ENCODE assay signal across 9 mouse cellular contexts in genomic region chr2:170837824-170838557, GRCm38 (mm10).
DNase-seq lines count a peak whose midpoint lies in the region; ATAC-seq and TF ChIP-seq lines count a peak whose summit lies in the region.
"Had no signal": no experiment of that assay in that cellular context is flagged by ENCODE, and none has a peak within 500 bp of the region (broad histone marks: within the 10 kb centered on the region; RNA-seq: fewer than 3 reads in every experiment).

No protein-coding gene starts in this region.

- no peak overlapping the region for H3K27ac ChIP-seq in heart, postnatal 0 days (ENCODE audit: low read depth)
- H3K27ac ChIP-seq in liver, embryonic 11.5 days (ENCODE audit: low read depth, low read length): no peak overlapping the region
- H3K27ac ChIP-seq in neural tube, embryonic 14.5 days (ENCODE audit: low read depth, low read length): peak overlapping the region; percentile 52; the same call in 1 of the 2 replicates

- peaks cover 7% of the 10 kb centered on the region; the same call in 1 of the 2 replicates for H3K4me1 ChIP-seq in heart, postnatal 0 days (ENCODE audit: control insufficient read depth, insufficient read depth)
- no peaks in the 10 kb centered on the region for H3K4me1 ChIP-seq in liver, embryonic 11.5 days (replicated peaks; ENCODE audit: control insufficient read depth, insufficient read depth, low read length)
- peaks cover 11% of the 10 kb centered on the region; the same call in 1 of the 2 replicates for H3K4me1 ChIP-seq in neural tube, embryonic 14.5 days (ENCODE audit: control insufficient read depth, insufficient read depth, low read length)

- no peak for TF ChIP-seq EP300 in heart, postnatal 0 days (IDR thresholded peaks at IDR 0.05; ENCODE audit: low read depth)

- peak; percentile 55 for ATAC-seq in heart, postnatal 0 days (ENCODE audit: insufficient read depth, low read depth)
- peak; percentile 69 for ATAC-seq in liver, embryonic 11.5 days (replicated peaks; ENCODE audit: low FRiP score)
- peak; percentile 83; the same call in 1 of the 2 replicates for ATAC-seq in neural tube, embryonic 14.5 days (ENCODE audit: low read depth)
- no peak for ATAC-seq in activated CD4-positive, CD25-positive, alpha-beta regulatory T cell, adult 4 months

- TF ChIP-seq CTCF in heart, postnatal 0 days (IDR thresholded peaks at IDR 0.05; ENCODE audit: low read depth): no peak

- no peak overlapping the region for H3K9ac ChIP-seq in heart, postnatal 0 days (replicated peaks; ENCODE audit: low read depth, low read length)
- no peak overlapping the region for H3K9ac ChIP-seq in liver, embryonic 11.5 days (ENCODE audit: low read depth, low read length)
- no peak overlapping the region for H3K9ac ChIP-seq in neural tube, embryonic 14.5 days (replicated peaks; ENCODE audit: low read depth, low read length)

- no peaks in the 10 kb centered on the region for H3K36me3 ChIP-seq in heart, postnatal 0 days (replicated peaks; ENCODE audit: control insufficient read depth, insufficient read depth, low read length)
- H3K36me3 ChIP-seq in liver, embryonic 11.5 days (ENCODE audit: control insufficient read depth, insufficient read depth, low read length): no peaks in the 10 kb centered on the region
- H3K36me3 ChIP-seq in neural tube, embryonic 14.5 days (ENCODE audit: control insufficient read depth, insufficient read depth, low read length): no peaks in the 10 kb centered on the region
- H3K36me3 ChIP-seq: G1E had no signal

- no peaks in the 10 kb centered on the region for H3K9me3 ChIP-seq in heart, postnatal 0 days (replicated peaks; ENCODE audit: control insufficient read depth, low read length)
- H3K9me3 ChIP-seq in liver, embryonic 11.5 days (ENCODE audit: control insufficient read depth, low read length): no peaks in the 10 kb centered on the region
- no peaks in the 10 kb centered on the region for H3K9me3 ChIP-seq in neural tube, embryonic 14.5 days (ENCODE audit: control insufficient read depth, low read length)

- H3K27me3 ChIP-seq in heart, postnatal 0 days (ENCODE audit: control insufficient read depth, insufficient read depth, low read length): no peaks in the 10 kb centered on the region
- no peaks in the 10 kb centered on the region for H3K27me3 ChIP-seq in liver, embryonic 11.5 days (replicated peaks; ENCODE audit: control insufficient read depth, insufficient read depth, low read length)
- H3K27me3 ChIP-seq in neural tube, embryonic 14.5 days (ENCODE audit: control insufficient read depth, insufficient read depth, low read length): no peaks in the 10 kb centered on the region

- H3K4me2 ChIP-seq in heart, postnatal 0 days (ENCODE audit: low read depth, low read length): no peak overlapping the region
- H3K4me2 ChIP-seq in liver, embryonic 11.5 days: no peak overlapping the region
- H3K4me2 ChIP-seq in neural tube, embryonic 14.5 days (ENCODE audit: low read depth, low read length): no peak overlapping the region

- no peak overlapping the region for H3K4me3 ChIP-seq in heart, postnatal 0 days (ENCODE audit: low read depth, low read length)
- no peak overlapping the region for H3K4me3 ChIP-seq in liver, embryonic 11.5 days (ENCODE audit: low read depth, low read length)
- no peak overlapping the region for H3K4me3 ChIP-seq in neural tube, embryonic 14.5 days (ENCODE audit: low read depth, low read length)

- WGBS in heart, postnatal 0 days: 52% methylated on average over 12 of the region's 12 CpGs
- WGBS in liver, embryonic 11.5 days: 66% methylated on average over 12 of the region's 12 CpGs
- 12% methylated on average over 12 of the region's 12 CpGs for WGBS in neural tube, embryonic 14.5 days

- peak; percentile 4 to 6 for DNase-seq in lung, adult 18-20 months
- no peak for DNase-seq in lung, postnatal 14 days
- DNase-seq in heart, postnatal 0 days (ENCODE audit: low spot score): peak; percentile 53
- DNase-seq in liver, embryonic 11.5 days (ENCODE audit: low spot score): no peak
- no peak for DNase-seq in right cerebral cortex, adult 2 months (ENCODE audit: low spot score in 2 of 2)
- DNase-seq in spleen, adult 18-20 months: no peak

Comparison
In these comparisons a context has a peak if more than half of its experiments do, and no peak if none do; other contexts are left out.
1. DNase-seq: peak in lung, adult 18-20 months (2 of 2) and heart, postnatal 0 days (single experiment); none in lung, postnatal 14 days (single experiment), liver, embryonic 11.5 days (single experiment), right cerebral cortex, adult 2 months (0 of 2) and spleen, adult 18-20 months (0 of 2).